Mouse (Mus musculus): ENCODE measurements around the gene Pcbp2. TPM values are rescaled to one million over a fixed set of nuclear protein-coding genes. Genes with fewer than 3 reads are reported as not detected.

Pcbp2 gene
- polyA plus RNA-seq, 1 experiment from 2014 or later, result 105 TPM

DNA sequence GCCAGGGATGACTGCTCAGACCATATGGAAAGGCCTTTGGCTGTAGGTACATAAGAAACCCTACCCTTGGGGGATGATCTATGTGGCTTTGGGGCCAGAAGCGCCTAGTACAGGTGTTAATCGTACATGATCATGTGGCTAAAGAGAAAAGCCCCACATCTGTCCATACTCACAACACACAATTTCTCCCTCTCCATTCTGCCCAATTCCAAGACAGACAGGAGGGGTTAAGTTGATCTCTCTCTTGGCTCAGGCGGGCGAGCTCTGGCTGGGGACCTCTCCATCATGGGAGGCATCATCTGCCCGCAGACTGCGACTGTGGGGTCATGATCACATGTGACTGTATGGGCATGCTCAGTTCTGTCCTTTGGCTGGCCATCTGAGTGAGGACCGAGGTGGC lies 63.6 kb downstream of the Pcbp2 start:
- ATAC-seq, result no peak
- no peaks in the 10 kb centered on the region for H3K4me1 ChIP-seq (ENCODE audit: control insufficient read depth, insufficient read depth, low read length)
- no peak overlapping the region for H3K4me2 ChIP-seq (ENCODE audit: low read length)
- no peak overlapping the region for H3K27ac ChIP-seq (ENCODE audit: low read length)
- H3K27me3 ChIP-seq (ENCODE audit: control insufficient read depth, insufficient read depth, low read depth, low read length), result no peaks in the 10 kb centered on the region
- no peak overlapping the region for H3K4me3 ChIP-seq (ENCODE audit: low read depth, low read length)
- H3K36me3 ChIP-seq (ENCODE audit: control insufficient read depth, insufficient read depth, low read length), result peaks cover 13% of the 10 kb centered on the region
- no peak overlapping the region for H3K9ac ChIP-seq (ENCODE audit: low read depth, low read length)
- H3K9me3 ChIP-seq (replicated peaks; ENCODE audit: control insufficient read depth, low read length, poor library complexity, severe bottlenecking), result no peaks in the 10 kb centered on the region
- WGBS, result 98% methylated on average over 7 of the region's 7 CpGs

DNA sequence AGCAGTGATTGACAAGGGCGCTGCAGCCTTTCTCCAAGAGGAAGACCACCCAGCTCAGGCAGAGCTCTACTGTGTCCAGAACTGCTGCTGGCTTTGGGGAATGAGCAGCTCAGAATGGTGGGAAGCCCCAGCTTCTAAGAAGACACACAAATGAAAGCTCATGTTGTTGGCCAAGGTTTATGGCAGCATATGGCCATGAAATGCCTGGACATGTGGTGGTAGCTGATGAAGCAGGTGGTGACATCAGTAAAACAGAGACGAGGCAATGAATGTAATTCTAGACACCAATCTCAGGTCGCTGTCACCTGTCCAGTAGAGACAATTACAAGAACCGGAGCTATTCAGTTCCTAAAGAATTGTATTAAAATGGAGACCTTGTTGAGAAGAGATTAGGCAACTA lies 74.5 kb downstream of the Pcbp2 start:
- peaks cover 14% of the 10 kb centered on the region; the same call in 1 of the 2 replicates for H3K36me3 ChIP-seq (ENCODE audit: control insufficient read depth, insufficient read depth, low read length)
- ATAC-seq, result no peak
- no peaks in the 10 kb centered on the region for H3K27me3 ChIP-seq (ENCODE audit: control insufficient read depth, insufficient read depth, low read depth, low read length)
- H3K4me3 ChIP-seq (ENCODE audit: low read depth, low read length), result no peak overlapping the region
- no peaks in the 10 kb centered on the region; the same call in 1 of the 2 replicates for H3K4me1 ChIP-seq (ENCODE audit: control insufficient read depth, insufficient read depth, low read length)
- no peak overlapping the region for H3K27ac ChIP-seq (ENCODE audit: low read length)
- H3K9ac ChIP-seq (ENCODE audit: low read depth, low read length), result no peak overlapping the region
- H3K9me3 ChIP-seq (replicated peaks; ENCODE audit: control insufficient read depth, low read length, poor library complexity, severe bottlenecking), result no peaks in the 10 kb centered on the region
- no peak overlapping the region for H3K4me2 ChIP-seq (ENCODE audit: low read length)
- 97% methylated on average over 4 of the region's 4 CpGs for WGBS

DNA sequence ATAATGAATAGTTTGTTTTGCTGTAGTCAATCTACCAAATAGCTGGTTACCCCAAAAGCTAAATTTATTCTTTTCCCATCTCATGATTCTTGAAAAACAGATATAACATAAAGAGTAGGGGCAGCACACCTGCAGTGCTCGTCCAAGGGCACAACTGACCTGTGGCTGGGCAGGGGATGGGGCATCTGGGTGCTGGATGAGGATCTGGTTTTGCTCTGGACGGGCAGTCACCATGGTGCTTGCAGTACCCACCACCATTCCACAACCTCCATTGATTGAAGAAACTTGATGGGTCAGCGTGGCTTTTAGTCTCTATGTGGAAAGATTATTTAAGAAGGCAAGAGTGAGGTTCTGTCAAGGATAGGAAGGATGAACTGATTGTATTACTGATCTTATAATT lies 75.9 kb downstream of the Pcbp2 start:
- ATAC-seq, result no peak
- H3K4me2 ChIP-seq (ENCODE audit: low read length), result no peak overlapping the region
- H3K9me3 ChIP-seq (replicated peaks; ENCODE audit: control insufficient read depth, low read length, poor library complexity, severe bottlenecking), result no peaks in the 10 kb centered on the region
- 85% methylated on average over 3 of the region's 3 CpGs for WGBS
- peaks cover 7% of the 10 kb centered on the region for H3K36me3 ChIP-seq (ENCODE audit: control insufficient read depth, insufficient read depth, low read length)
- H3K4me3 ChIP-seq (ENCODE audit: low read depth, low read length), result no peak overlapping the region
- no peak overlapping the region for H3K27ac ChIP-seq (ENCODE audit: low read length)
- no peak overlapping the region for H3K9ac ChIP-seq (ENCODE audit: low read depth, low read length)
- H3K27me3 ChIP-seq (ENCODE audit: control insufficient read depth, insufficient read depth, low read depth, low read length), result no peaks in the 10 kb centered on the region
- no peaks in the 10 kb centered on the region; the same call in 1 of the 2 replicates for H3K4me1 ChIP-seq (ENCODE audit: control insufficient read depth, insufficient read depth, low read length)

DNA sequence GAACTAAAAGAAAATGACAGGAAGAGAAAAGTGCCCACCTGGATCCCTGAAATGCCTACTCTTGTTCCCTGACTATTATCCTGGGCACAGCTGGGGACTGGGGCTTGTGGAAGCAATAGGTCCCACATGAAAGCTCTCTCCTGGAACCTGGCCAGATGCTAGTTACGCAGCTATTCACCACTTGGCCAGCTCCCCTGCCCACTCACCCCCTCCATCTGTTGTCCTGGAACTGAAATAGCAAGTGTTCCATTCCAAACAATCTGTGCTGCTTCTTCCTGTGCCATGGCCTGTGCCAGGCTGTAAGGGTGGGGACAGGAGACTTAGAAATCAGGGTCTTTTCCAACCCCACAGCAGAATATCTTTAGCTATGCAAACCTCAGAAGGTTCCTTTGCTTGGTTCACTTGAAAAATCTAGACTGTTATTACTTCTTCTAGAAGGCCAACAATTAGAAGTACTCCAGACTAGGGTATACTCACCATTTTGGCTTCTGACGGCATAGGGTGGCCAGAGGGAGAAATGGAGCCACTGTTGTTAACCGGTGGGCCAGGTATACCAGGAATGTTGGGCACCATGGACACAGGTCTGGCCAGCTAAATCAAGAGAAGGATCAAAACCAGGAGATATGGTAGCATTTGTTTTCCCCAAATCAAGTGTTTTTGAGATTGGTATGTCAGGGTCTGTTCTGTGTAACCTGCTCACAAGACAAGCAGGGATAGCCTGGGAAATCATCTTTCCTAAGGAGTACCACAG lies 76.5 kb downstream of the Pcbp2 start:
- Histone ChIP-seq H3K4me2 (ENCODE audit: low read length) (no peak overlapping the region), H3K9me3 (replicated peaks; ENCODE audit: control insufficient read depth, low read length, poor library complexity, severe bottlenecking) (no peaks in the 10 kb centered on the region), H3K27ac (ENCODE audit: low read length) (no peak overlapping the region), H3K4me3 (ENCODE audit: low read depth, low read length) (no peak overlapping the region), H3K9ac (ENCODE audit: low read depth, low read length) (no peak overlapping the region), H3K4me1 (ENCODE audit: control insufficient read depth, insufficient read depth, low read length) (no peaks in the 10 kb centered on the region; the same call in 1 of the 2 replicates), H3K36me3 (ENCODE audit: control insufficient read depth, insufficient read depth, low read length) (peaks cover 7% of the 10 kb centered on the region), H3K27me3 (ENCODE audit: control insufficient read depth, insufficient read depth, low read depth, low read length) (no peaks in the 10 kb centered on the region)
- WGBS, result 74% methylated on average over 3 of the region's 3 CpGs
- ATAC-seq, result no peak

DNA sequence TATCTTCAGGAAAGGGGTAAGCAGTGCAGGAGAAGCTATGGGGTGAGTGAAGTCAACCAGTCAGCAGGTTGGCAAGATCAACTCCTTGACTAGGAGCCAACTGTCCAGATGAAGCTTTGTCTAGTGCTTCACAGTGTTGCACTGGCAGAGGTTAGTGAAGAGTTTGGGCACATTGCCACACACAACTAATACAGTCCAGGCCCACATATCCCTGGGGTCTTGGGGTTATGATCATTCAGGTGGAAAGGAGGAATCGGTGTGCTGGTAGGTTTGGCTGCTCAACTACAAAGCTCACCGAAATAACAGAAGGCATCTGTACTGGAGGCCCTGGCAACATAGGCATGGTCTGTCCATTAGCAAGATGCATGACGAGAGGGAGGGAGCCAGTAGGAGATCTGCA lies 77.1 kb downstream of the Pcbp2 start:
- Histone ChIP-seq H3K9ac (ENCODE audit: low read depth, low read length) (no peak overlapping the region), H3K27me3 (ENCODE audit: control insufficient read depth, insufficient read depth, low read depth, low read length) (no peaks in the 10 kb centered on the region), H3K4me2 (ENCODE audit: low read length) (no peak overlapping the region), H3K4me3 (ENCODE audit: low read depth, low read length) (no peak overlapping the region), H3K36me3 (ENCODE audit: control insufficient read depth, insufficient read depth, low read length) (peaks cover 10% of the 10 kb centered on the region), H3K9me3 (replicated peaks; ENCODE audit: control insufficient read depth, low read length, poor library complexity, severe bottlenecking) (no peaks in the 10 kb centered on the region), H3K4me1 (ENCODE audit: control insufficient read depth, insufficient read depth, low read length) (no peaks in the 10 kb centered on the region; the same call in 1 of the 2 replicates), H3K27ac (ENCODE audit: low read length) (no peak overlapping the region)
- 88% methylated on average over 3 of the region's 3 CpGs for WGBS
- no peak for ATAC-seq

Other genes starting within 250 kb of the Pcbp2 start
- 0.43 and 0.80 TPM in 2 replicates for gene Itgb7, start 238.6 kb upstream of the Pcbp2 start, polyA plus RNA-seq (2015; fragmentation: Nextera tagmentation; extraction: Ambion mirVana)
- gene Rarg, start 213.0 kb upstream of the Pcbp2 start, polyA plus RNA-seq (2015; fragmentation: Nextera tagmentation; extraction: Ambion mirVana), result 4.1 and 6.0 TPM in 2 replicates
- not detected in 2 replicates for gene Gm9918, start 200.0 kb upstream of the Pcbp2 start, polyA plus RNA-seq (2015; fragmentation: Nextera tagmentation; extraction: Ambion mirVana)
- 58.7 and 59.8 TPM in 2 replicates for gene Mfsd5, start 191.1 kb upstream of the Pcbp2 start, polyA plus RNA-seq (2015; fragmentation: Nextera tagmentation; extraction: Ambion mirVana)
- 4.0 and 4.7 TPM in 2 replicates for gene Espl1, start 174.3 kb upstream of the Pcbp2 start, polyA plus RNA-seq (2015; fragmentation: Nextera tagmentation; extraction: Ambion mirVana)
- gene Pfdn5, start 144.4 kb upstream of the Pcbp2 start, polyA plus RNA-seq (2015; fragmentation: Nextera tagmentation; extraction: Ambion mirVana), result 479 TPM in 2 replicates
- gene Myg1, start 138.8 kb upstream of the Pcbp2 start, polyA plus RNA-seq (2015; fragmentation: Nextera tagmentation; extraction: Ambion mirVana), result 89.1 and 91.2 TPM in 2 replicates
- 30.2 and 31.1 TPM in 2 replicates for gene Aaas, start 119.8 kb upstream of the Pcbp2 start, polyA plus RNA-seq (2015; fragmentation: Nextera tagmentation; extraction: Ambion mirVana)
- 0.40 and 0.55 TPM in 2 replicates for gene Sp7, start 103.4 kb upstream of the Pcbp2 start, polyA plus RNA-seq (2015; fragmentation: Nextera tagmentation; extraction: Ambion mirVana)
- 3.1 and 3.5 TPM in 2 replicates for gene Sp1, start 64.4 kb upstream of the Pcbp2 start, polyA plus RNA-seq (2015; fragmentation: Nextera tagmentation; extraction: Ambion mirVana)
- gene Amhr2, start 25.2 kb upstream of the Pcbp2 start, polyA plus RNA-seq (2015; fragmentation: Nextera tagmentation; extraction: Ambion mirVana), result 0.15 and 0.26 TPM in 2 replicates
- gene Prr13, start 11.5 kb upstream of the Pcbp2 start, polyA plus RNA-seq (2015; fragmentation: Nextera tagmentation; extraction: Ambion mirVana), result 106 and 109 TPM in 2 replicates
- gene Gm10337, start 33.2 kb downstream of the Pcbp2 start, polyA plus RNA-seq (2015; fragmentation: Nextera tagmentation; extraction: Ambion mirVana), result 12.6 TPM in 1 of 2 replicates, not detected in the other
- gene Map3k12, start 46.5 kb downstream of the Pcbp2 start, polyA plus RNA-seq (2015; fragmentation: Nextera tagmentation; extraction: Ambion mirVana), result 60.5 and 65.5 TPM in 2 replicates
- 94.1 and 105 TPM in 2 replicates for gene Tarbp2, start 47.7 kb downstream of the Pcbp2 start, polyA plus RNA-seq (2015; fragmentation: Nextera tagmentation; extraction: Ambion mirVana)
- 1.4 and 2.2 TPM in 2 replicates for gene Npff, start 54.4 kb downstream of the Pcbp2 start, polyA plus RNA-seq (2015; fragmentation: Nextera tagmentation; extraction: Ambion mirVana)
- gene Gm28047, start 154.5 kb downstream of the Pcbp2 start, polyA plus RNA-seq (2015; fragmentation: Nextera tagmentation; extraction: Ambion mirVana), result not detected in 2 replicates
- 16.0 TPM in 2 replicates for gene Atf7, start 154.9 kb downstream of the Pcbp2 start, polyA plus RNA-seq (2015; fragmentation: Nextera tagmentation; extraction: Ambion mirVana)
- gene Atp5g2, start 201.8 kb downstream of the Pcbp2 start, polyA plus RNA-seq (2015; fragmentation: Nextera tagmentation; extraction: Ambion mirVana), result 46.9 and 49.8 TPM in 2 replicates

All from midbrain, embryonic 16.5 days (tissue).